Mouse (Mus musculus) retina, adult 2 months (tissue): Measurements from ENCODE around the gene Nbl1.

Experiments
- DNase-seq: peaks from one replicate; pipeline ENCODE4 v3.0.0-alpha.2; 2012; ENCODE audit warnings: low read depth, low spot score

Gene Nbl1

GRCm38 (mm10) chr4:139100326-139100725 is 7.5 kb upstream of the Nbl1 start:
- no peak for DNase-seq

GRCm38 (mm10) chr4:139096201-139096600 is 3.4 kb upstream of the Nbl1 start:
- no peak for DNase-seq

- DNase-seq, result no peak
Measured at GRCm38 (mm10) chr4:139095406-139095805, 2.6 kb upstream of the Nbl1 start.

- no peak for DNase-seq
Measured at GRCm38 (mm10) chr4:139093196-139093530, 370 bp upstream of the Nbl1 start.

- DNase-seq, result no peak
Measured at GRCm38 (mm10) chr4:139091478-139092355, 1.1 kb downstream of the Nbl1 start.

- no peak for DNase-seq
Measured at GRCm38 (mm10) chr4:139091066-139091465, 1.7 kb downstream of the Nbl1 start.

GRCm38 (mm10) chr4:139090303-139090940 is 2.4 kb downstream of the Nbl1 start:
- DNase-seq, result no peak

GRCm38 (mm10) chr4:139088982-139089671 is 3.7 kb downstream of the Nbl1 start:
- DNase-seq, result no peak

- DNase-seq, result no peak
Measured at GRCm38 (mm10) chr4:139086984-139087383, 5.8 kb downstream of the Nbl1 start.

- DNase-seq, result peak; percentile 66
Measured at GRCm38 (mm10) chr4:139086037-139086436, 6.8 kb downstream of the Nbl1 start.

- DNase-seq, result no peak
Measured at GRCm38 (mm10) chr4:139085337-139085736, 7.5 kb downstream of the Nbl1 start.

- DNase-seq, result no peak
Measured at GRCm38 (mm10) chr4:139082790-139083564, 9.8 kb downstream of the Nbl1 start.

GRCm38 (mm10) chr4:139081270-139081931 is 11.4 kb downstream of the Nbl1 start:
- no peak for DNase-seq

GRCm38 (mm10) chr4:139080259-139080658 is 12.5 kb downstream of the Nbl1 start:
- no peak for DNase-seq

- DNase-seq, result no peak
Measured at GRCm38 (mm10) chr4:139079439-139079838, 13.4 kb downstream of the Nbl1 start.

GRCm38 (mm10) chr4:139078726-139079125 is 14.1 kb downstream of the Nbl1 start:
- no peak for DNase-seq

- DNase-seq, result no peak
Measured at GRCm38 (mm10) chr4:139078313-139078712, 14.5 kb downstream of the Nbl1 start.

- DNase-seq, result no peak
Measured at GRCm38 (mm10) chr4:139075915-139076314, 16.9 kb downstream of the Nbl1 start.

GRCm38 (mm10) chr4:139075041-139075711 is 17.6 kb downstream of the Nbl1 start, which contains the start of gene Htr6:
Gene Htr6 (minus strand): TSS chr4:139075570.
- no peak for DNase-seq

GRCm38 (mm10) chr4:139074060-139074459 is 18.7 kb downstream of the Nbl1 start:
- DNase-seq, result no peak

- DNase-seq, result no peak
Measured at GRCm38 (mm10) chr4:139068287-139068686, 24.5 kb downstream of the Nbl1 start.
